Mouse (Mus musculus): ENCODE data around the gene Exosc5. TPM values are rescaled to one million over a fixed set of nuclear protein-coding genes. Genes with fewer than 3 reads are reported as not detected.

Exosc5 gene
- polyA plus RNA-seq, 1 experiment from 2014 or later, result 8.2 TPM

- H3K27ac ChIP-seq, result no peak overlapping the region
- WGBS (ENCODE audit: missing documents), result 94% methylated on average over 7 of the region's 7 CpGs
- H3K79me2 ChIP-seq (ENCODE audit: inconsistent target), result peaks cover 8% of the 10 kb centered on the region; the same call in 1 of the 2 replicates
- H3K36me3 ChIP-seq (ENCODE audit: inconsistent target), result no peaks in the 10 kb centered on the region
- H3K4me3 ChIP-seq (ENCODE audit: inconsistent target), result no peak overlapping the region
Measured at GRCm38 (mm10) chr7:25677013-25677412, 18.0 kb downstream of the Exosc5 start.

GRCm38 (mm10) chr7:25679971-25680370 lies 21.0 kb downstream of the Exosc5 start:
- H3K36me3 ChIP-seq (ENCODE audit: inconsistent target), result no peaks in the 10 kb centered on the region
- H3K4me3 ChIP-seq (ENCODE audit: inconsistent target), result peak overlapping the region; percentile 66
- H3K79me2 ChIP-seq (ENCODE audit: inconsistent target), result peaks cover 15% of the 10 kb centered on the region; the same call in 1 of the 2 replicates
- H3K27ac ChIP-seq, result peak overlapping the region; percentile 93
- 0% methylated on average over 6 of the region's 6 CpGs for WGBS (ENCODE audit: missing documents)

- Histone ChIP-seq H3K79me2 (ENCODE audit: inconsistent target) (peaks cover 22% of the 10 kb centered on the region; the same call in 1 of the 2 replicates), H3K27ac (peak within 1 kb of the TSS; percentile 93), H3K36me3 (ENCODE audit: inconsistent target) (no peaks in the 10 kb centered on the region), H3K4me3 (ENCODE audit: inconsistent target) (peak within 1 kb of the TSS; percentile 66)
- WGBS (ENCODE audit: missing documents), result under 1% methylated on average over 46 of the region's 46 CpGs
Measured at GRCm38 (mm10) chr7:25680514-25681258, 21.7 kb downstream of the Exosc5 start, which contains the start of gene B9d2. Gene B9d2 (plus strand): TSS chr7:25680780.

- 10% methylated on average over 13 of the region's 15 CpGs for WGBS (ENCODE audit: missing documents)
- Histone ChIP-seq H3K27ac (peak overlapping the region; percentile 93), H3K36me3 (ENCODE audit: inconsistent target) (no peaks in the 10 kb centered on the region)
Measured at GRCm38 (mm10) chr7:25681341-25682231, 22.6 kb downstream of the Exosc5 start.

GRCm38 (mm10) chr7:25683474-25684180 lies 24.7 kb downstream of the Exosc5 start:
- no peaks in the 10 kb centered on the region for H3K36me3 ChIP-seq (ENCODE audit: inconsistent target)
- H3K4me3 ChIP-seq (ENCODE audit: inconsistent target), result peak overlapping the region; percentile 6; the same call in 1 of the 2 replicates
- H3K27ac ChIP-seq, result peak overlapping the region; percentile 93
- WGBS (ENCODE audit: missing documents), result 9% methylated on average over 7 of the region's 7 CpGs
- peaks cover 39% of the 10 kb centered on the region for H3K79me2 ChIP-seq (ENCODE audit: inconsistent target)

More at GRCm38 (mm10) chr7:25681341-25682231, 22.6 kb downstream of the Exosc5 start:
- Histone ChIP-seq H3K79me2 (ENCODE audit: inconsistent target) (peaks cover 25% of the 10 kb centered on the region; the same call in 1 of the 2 replicates), H3K4me3 (ENCODE audit: inconsistent target) (peak overlapping the region; percentile 66)

GRCm38 (mm10) chr7:25684659-25685058 lies 25.7 kb downstream of the Exosc5 start:
- 91% methylated on average over 6 of the region's 6 CpGs for WGBS (ENCODE audit: missing documents)
- H3K27ac ChIP-seq, result peak overlapping the region; percentile 93
- peaks cover 48% of the 10 kb centered on the region for H3K79me2 ChIP-seq (ENCODE audit: inconsistent target)
- H3K4me3 ChIP-seq (ENCODE audit: inconsistent target), result no peak overlapping the region
- H3K36me3 ChIP-seq (ENCODE audit: inconsistent target), result no peaks in the 10 kb centered on the region

GRCm38 (mm10) chr7:25685926-25686470 lies 27.0 kb downstream of the Exosc5 start:
- Histone ChIP-seq H3K27ac (peak overlapping the region; percentile 13; the same call in 1 of the 2 replicates), H3K4me3 (ENCODE audit: inconsistent target) (no peak overlapping the region; the same call in 1 of the 2 replicates), H3K36me3 (ENCODE audit: inconsistent target) (no peaks in the 10 kb centered on the region), H3K79me2 (ENCODE audit: inconsistent target) (peaks cover 62% of the 10 kb centered on the region)
- WGBS (ENCODE audit: missing documents), result 83% methylated on average over 21 of the region's 21 CpGs

GRCm38 (mm10) chr7:25686680-25687531 lies 27.9 kb downstream of the Exosc5 start, which contains the start of gene Tgfb1:
Gene Tgfb1 (plus strand): TSS chr7:25687002.
- peak within 1 kb of the TSS; percentile 91 for H3K27ac ChIP-seq
- peak within 1 kb of the TSS; percentile 81 for H3K4me3 ChIP-seq (ENCODE audit: inconsistent target)
- WGBS (ENCODE audit: missing documents), result 2% methylated on average over 46 of the region's 69 CpGs
- H3K79me2 ChIP-seq (ENCODE audit: inconsistent target), result peaks cover 64% of the 10 kb centered on the region
- H3K36me3 ChIP-seq (ENCODE audit: inconsistent target), result peaks cover 3% of the 10 kb centered on the region; the same call in 1 of the 2 replicates

- Histone ChIP-seq H3K27ac (peak overlapping the region; percentile 91), H3K4me3 (ENCODE audit: inconsistent target) (peak overlapping the region; percentile 81), H3K79me2 (ENCODE audit: inconsistent target) (peaks cover 68% of the 10 kb centered on the region), H3K36me3 (ENCODE audit: inconsistent target) (peaks cover 13% of the 10 kb centered on the region; the same call in 1 of the 2 replicates)
- WGBS (ENCODE audit: missing documents), result under 1% methylated on average over 47 of the region's 47 CpGs
Measured at GRCm38 (mm10) chr7:25687811-25688401, 28.9 kb downstream of the Exosc5 start.

GRCm38 (mm10) chr7:25688810-25689586 lies 30.0 kb downstream of the Exosc5 start:
- Histone ChIP-seq H3K79me2 (ENCODE audit: inconsistent target) (peaks cover 79% of the 10 kb centered on the region), H3K27ac (peak overlapping the region; percentile 91), H3K4me3 (ENCODE audit: inconsistent target) (peak overlapping the region; percentile 81), H3K36me3 (ENCODE audit: inconsistent target) (peaks cover 24% of the 10 kb centered on the region; the same call in 1 of the 2 replicates)
- whole genome bisulfite sequencing (ENCODE audit: missing documents), result 2% methylated on average over 47 of the region's 52 CpGs

GRCm38 (mm10) chr7:25689603-25690021 lies 30.6 kb downstream of the Exosc5 start:
- WGBS (ENCODE audit: missing documents), result 0% methylated on average over 12 of the region's 12 CpGs
- peaks cover 30% of the 10 kb centered on the region for H3K36me3 ChIP-seq (ENCODE audit: inconsistent target)
- H3K79me2 ChIP-seq (ENCODE audit: inconsistent target), result peaks cover 85% of the 10 kb centered on the region
- H3K27ac ChIP-seq, result peak overlapping the region; percentile 60
- peak overlapping the region; percentile 50 for H3K4me3 ChIP-seq (ENCODE audit: inconsistent target)

GRCm38 (mm10) chr7:25690051-25690450 lies 31.1 kb downstream of the Exosc5 start:
- Histone ChIP-seq H3K27ac (peak overlapping the region; percentile 60), H3K4me3 (ENCODE audit: inconsistent target) (peak overlapping the region; percentile 50), H3K36me3 (ENCODE audit: inconsistent target) (peaks cover 35% of the 10 kb centered on the region), H3K79me2 (ENCODE audit: inconsistent target) (peaks cover 86% of the 10 kb centered on the region)
- 6% methylated on average over 5 of the region's 5 CpGs for WGBS (ENCODE audit: missing documents)

Data from macrophage (primary cell).